Mouse (Mus musculus) E14TG2a.4 (cell line): Measurements from ENCODE around the gene Klrb1f.

Experiments used
- CTCF ChIP-seq: conservative IDR thresholded peaks from 2 replicates; pipeline ENCODE4 v1.5.1; 2014; ENCODE audit warnings: low read length
- NANOG ChIP-seq: IDR thresholded peaks from 2 replicates; pipeline ENCODE4 v1.6.1; 2014; ENCODE audit warnings: borderline replicate concordance, low read length, mixed read lengths

DNA sequence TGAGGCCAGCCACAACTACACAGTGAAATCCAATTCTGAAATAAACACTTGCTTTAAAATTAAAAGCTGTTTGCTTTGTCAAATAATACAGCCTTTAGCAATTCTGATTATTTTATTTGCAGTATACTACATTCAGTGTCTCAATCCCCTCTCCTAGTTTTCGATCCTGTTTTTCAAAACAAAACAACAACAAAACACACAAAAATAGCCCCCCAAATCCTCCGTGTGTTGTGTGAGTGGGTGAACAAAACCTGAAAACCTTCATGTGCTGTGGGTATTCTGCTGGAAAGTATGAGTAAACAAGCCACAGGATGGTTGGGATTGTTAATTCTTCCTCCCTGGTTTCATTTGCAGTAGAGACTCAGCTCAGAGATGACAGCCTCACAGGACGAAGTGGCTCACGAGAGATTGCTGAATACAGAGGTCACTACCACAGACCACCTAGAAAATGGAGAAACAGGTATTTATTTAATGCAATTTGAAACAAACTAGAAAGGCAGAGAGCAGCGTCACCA lies 31.9 kb upstream of the Klrb1f start:
- TF ChIP-seq CTCF (no peak), NANOG (no peak)
